Mouse (Mus musculus): ENCODE results near the gene Ppfibp1. TPM values are rescaled to one million over a fixed set of nuclear protein-coding genes. Genes with fewer than 3 reads are reported as not detected.

Gene Ppfibp1
- 33.3 TPM for polyA plus RNA-seq (2014; fragmentation: Illumina TruSeq; extraction: RNeasy Lipid Tissue Mini Kit (QIAGEN cat#74804); ENCODE audit: low read depth, low replicate concordance)

GRCm38 (mm10) chr6:146887958-146888659, at the start of gene Ppfibp1:
Gene Ppfibp1 (plus strand): TSS chr6:146888487.

GRCm38 (mm10) chr6:146850050-146850449, 38.2 kb upstream of the Ppfibp1 start, which contains the start of gene Smco2:
Gene Smco2 (plus strand): TSS chr6:146850104.

DNA sequence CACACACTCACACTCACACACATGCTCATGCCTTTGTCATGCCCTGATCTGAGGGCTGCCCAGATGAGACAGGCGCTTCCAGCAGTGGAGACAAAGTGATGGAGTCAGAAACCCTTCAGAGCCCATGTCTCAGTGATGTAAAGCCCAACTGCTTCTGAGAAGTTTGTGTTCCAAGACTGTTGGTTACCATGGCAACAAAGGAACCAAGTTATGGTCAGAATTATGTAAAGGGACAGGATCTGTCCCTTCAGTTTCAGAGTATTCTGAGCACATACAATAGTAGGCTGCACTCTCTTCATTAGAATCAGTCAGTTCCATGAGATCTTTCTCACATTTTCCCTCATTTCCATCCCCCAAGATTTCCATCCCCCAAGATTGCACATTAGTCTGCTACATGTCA, 66.0 kb downstream of the Ppfibp1 start, which contains the start of gene 1700034J05Rik:
Gene 1700034J05Rik, minus strand, starts transcription at position 165 of the 400 bp plus-strand sequence.

GRCm38 (mm10) chr6:147032303-147032925, 144.1 kb downstream of the Ppfibp1 start, which contains the start of gene Rep15:
Gene Rep15 (plus strand): TSS chr6:147032584.

GRCm38 (mm10) chr6:147042291-147043290, 154.3 kb downstream of the Ppfibp1 start, which contains the start of gene Mrps35:
Gene Mrps35 (plus strand): TSS chr6:147042764.

Other genes starting within 250 kb of the Ppfibp1 start
- gene Med21, start 245.9 kb upstream of the Ppfibp1 start, polyA plus RNA-seq (2014; fragmentation: Illumina TruSeq; extraction: RNeasy Lipid Tissue Mini Kit (QIAGEN cat#74804); ENCODE audit: low read depth, low replicate concordance), result 194 TPM
- 9.3 TPM for gene Tm7sf3, start 245.7 kb upstream of the Ppfibp1 start, polyA plus RNA-seq (2014; fragmentation: Illumina TruSeq; extraction: RNeasy Lipid Tissue Mini Kit (QIAGEN cat#74804); ENCODE audit: low read depth, low replicate concordance)
- gene Stk38l, start 163.5 kb upstream of the Ppfibp1 start, polyA plus RNA-seq (2014; fragmentation: Illumina TruSeq; extraction: RNeasy Lipid Tissue Mini Kit (QIAGEN cat#74804); ENCODE audit: low read depth, low replicate concordance), result 14.9 TPM
- gene Arntl2, start 92.4 kb upstream of the Ppfibp1 start, polyA plus RNA-seq (2014; fragmentation: Illumina TruSeq; extraction: RNeasy Lipid Tissue Mini Kit (QIAGEN cat#74804); ENCODE audit: low read depth, low replicate concordance), result 1.8 TPM
- gene Smco2, start 38.4 kb upstream of the Ppfibp1 start, polyA plus RNA-seq (2014; fragmentation: Illumina TruSeq; extraction: RNeasy Lipid Tissue Mini Kit (QIAGEN cat#74804); ENCODE audit: low read depth, low replicate concordance), result 135 TPM
- 343 TPM for gene 1700034J05Rik, start 65.9 kb downstream of the Ppfibp1 start, polyA plus RNA-seq (2014; fragmentation: Illumina TruSeq; extraction: RNeasy Lipid Tissue Mini Kit (QIAGEN cat#74804); ENCODE audit: low read depth, low replicate concordance)
- gene Rep15, start 144.1 kb downstream of the Ppfibp1 start, polyA plus RNA-seq (2014; fragmentation: Illumina TruSeq; extraction: RNeasy Lipid Tissue Mini Kit (QIAGEN cat#74804); ENCODE audit: low read depth, low replicate concordance), result 0.24 TPM
- 8.0 TPM for gene Mrps35, start 154.3 kb downstream of the Ppfibp1 start, polyA plus RNA-seq (2014; fragmentation: Illumina TruSeq; extraction: RNeasy Lipid Tissue Mini Kit (QIAGEN cat#74804); ENCODE audit: low read depth, low replicate concordance)
- 0.32 TPM for gene Mansc4, start 198.5 kb downstream of the Ppfibp1 start, polyA plus RNA-seq (2014; fragmentation: Illumina TruSeq; extraction: RNeasy Lipid Tissue Mini Kit (QIAGEN cat#74804); ENCODE audit: low read depth, low replicate concordance)
- 2.5 TPM for gene Klhl42, start 202.9 kb downstream of the Ppfibp1 start, polyA plus RNA-seq (2014; fragmentation: Illumina TruSeq; extraction: RNeasy Lipid Tissue Mini Kit (QIAGEN cat#74804); ENCODE audit: low read depth, low replicate concordance)

Measured in testis, adult 10 weeks (tissue).